Mouse (Mus musculus) brain, embryonic 14.5 days (tissue): ENCODE results near the gene Tspan32. TPM values are rescaled to one million over a fixed set of nuclear protein-coding genes. Genes with fewer than 3 reads are reported as not detected.

Experiments used
- DNase-seq: peaks from one replicate; pipeline ENCODE4 v3.0.0-alpha.2; 2011; ENCODE audit warnings: low read depth
- CTCF ChIP-seq: fragments of 200-500 bp; IDR thresholded peaks from 2 replicates; pipeline ENCODE4 v1.5.1; 2012; ENCODE audit warnings: inconsistent platforms, mild to moderate bottlenecking, moderate library complexity, borderline replicate concordance; ENCODE audit not compliant: insufficient read depth, insufficient read length; ENCODE audit errors: extremely low read depth
- POLR2A ChIP-seq: fragments of 200-500 bp; IDR thresholded peaks from 2 replicates; pipeline ENCODE4 v1.6.1; 2012; ENCODE audit warnings: mild to moderate bottlenecking, inconsistent platforms, borderline replicate concordance; ENCODE audit not compliant: poor library complexity, insufficient read depth, insufficient read length, severe bottlenecking; ENCODE audit errors: extremely low read depth
- polyA plus RNA-seq: library from polyadenylated mRNA; depleted of rRNA; stranded (reverse); fragments of >200 nt; gene quantifications from 2 replicates; pipeline ENCODE4 v1.2.3, GENCODE M21; 2012; rRNA removed

Gene Tspan32
- 0.16 and 0.42 TPM in 2 replicates for polyA plus RNA-seq

DNA sequence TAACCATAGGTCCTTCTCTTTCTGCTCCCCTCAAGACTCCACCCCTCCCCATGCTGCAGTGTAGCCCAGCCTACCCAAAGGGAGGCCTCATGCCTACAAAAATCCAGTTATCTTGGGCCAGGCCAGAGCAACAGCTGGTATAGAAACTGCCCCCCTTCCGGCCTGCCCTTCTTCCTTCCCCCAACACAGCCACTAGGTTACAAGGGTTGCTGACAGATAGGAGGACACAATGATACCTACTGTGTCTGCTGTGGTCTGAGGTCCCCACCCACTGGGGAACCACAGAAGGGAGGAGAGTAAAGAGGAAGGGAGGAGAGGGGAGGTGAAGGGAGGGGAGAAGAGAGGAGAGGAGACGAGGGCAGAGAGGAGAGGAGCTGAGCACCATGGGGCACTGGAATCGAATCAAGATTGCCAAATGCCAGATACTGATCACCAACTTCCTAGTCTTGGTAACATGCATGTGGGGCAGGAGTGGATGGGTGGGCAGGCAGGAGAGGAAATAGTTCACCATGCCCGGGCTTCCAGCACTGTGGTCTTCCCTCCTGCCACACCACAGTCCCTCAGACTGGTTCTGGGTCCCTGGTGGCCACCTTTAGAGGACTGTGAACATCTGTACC is at the start of gene Tspan32:
Gene Tspan32, plus strand, starts transcription at position 320 of the 617 bp plus-strand sequence.
- TF ChIP-seq POLR2A, result no peak
- no peak for TF ChIP-seq CTCF
- DNase-seq, result no peak

- TF ChIP-seq CTCF, result no peak
- no peak for TF ChIP-seq POLR2A
Observed at GRCm38 (mm10) chr7:142956018-142956417, 48.8 kb upstream of the Tspan32 start.

GRCm38 (mm10) chr7:142958817-142959216 is 46.0 kb upstream of the Tspan32 start:
- TF ChIP-seq POLR2A, result no peak
- no peak for TF ChIP-seq CTCF
- no peak for DNase-seq

More at GRCm38 (mm10) chr7:142956018-142956417, 48.8 kb upstream of the Tspan32 start:
- no peak for DNase-seq

- TF ChIP-seq POLR2A (no peak), CTCF (no peak)
- DNase-seq, result peak; percentile 4
Observed at GRCm38 (mm10) chr7:142959752-142960151, 45.1 kb upstream of the Tspan32 start.

- DNase-seq, result peak; percentile 17
- TF ChIP-seq CTCF (no peak), POLR2A (no peak)
Observed at GRCm38 (mm10) chr7:142967414-142967883, 37.4 kb upstream of the Tspan32 start.

- peak; percentile 93 for DNase-seq
- no peak for TF ChIP-seq POLR2A
- TF ChIP-seq CTCF, result peak; percentile 28; the same call in 1 of the 2 replicates
Observed at GRCm38 (mm10) chr7:142967884-142968808, 36.7 kb upstream of the Tspan32 start.

DNA sequence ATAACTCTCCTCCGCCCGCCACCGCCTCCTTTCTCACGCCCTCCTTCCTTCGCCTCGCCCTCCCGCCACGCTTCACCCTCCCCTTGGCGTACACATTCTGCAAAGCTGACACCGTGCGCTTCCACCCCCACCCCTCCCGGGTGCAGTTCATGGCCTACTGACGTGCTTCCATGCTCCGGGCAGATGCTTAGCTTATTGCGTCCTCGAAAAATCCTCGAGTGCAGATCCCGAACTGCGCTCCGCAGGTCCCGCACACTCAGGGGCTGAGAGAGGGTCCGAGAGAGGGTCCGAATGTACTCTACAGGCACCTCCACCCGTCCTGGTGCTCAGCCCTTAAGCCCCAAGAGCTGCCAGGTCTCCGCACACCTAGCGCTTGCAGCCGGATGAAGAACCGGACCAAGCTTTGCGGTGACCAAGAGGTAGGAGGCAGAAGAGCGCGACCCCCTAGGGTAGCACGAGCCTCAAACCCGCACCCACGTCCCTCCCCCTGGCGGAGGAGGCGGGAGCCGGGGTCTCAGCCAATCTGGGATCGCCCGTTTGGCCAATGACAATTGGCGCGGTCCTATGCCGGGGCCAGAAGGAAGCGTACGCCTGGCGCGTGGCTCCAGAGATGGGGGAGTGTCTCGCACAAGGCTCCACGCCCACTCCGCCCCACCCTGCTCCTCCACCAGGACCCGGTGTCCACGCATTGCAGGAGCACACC is 35.9 kb upstream of the Tspan32 start, which contains the start of gene Ascl2:
Gene Ascl2, minus strand, starts transcription at position 456 of the 703 bp plus-strand sequence.
- peak; percentile 51 for DNase-seq
- TF ChIP-seq CTCF (no peak), POLR2A (no peak)

DNA sequence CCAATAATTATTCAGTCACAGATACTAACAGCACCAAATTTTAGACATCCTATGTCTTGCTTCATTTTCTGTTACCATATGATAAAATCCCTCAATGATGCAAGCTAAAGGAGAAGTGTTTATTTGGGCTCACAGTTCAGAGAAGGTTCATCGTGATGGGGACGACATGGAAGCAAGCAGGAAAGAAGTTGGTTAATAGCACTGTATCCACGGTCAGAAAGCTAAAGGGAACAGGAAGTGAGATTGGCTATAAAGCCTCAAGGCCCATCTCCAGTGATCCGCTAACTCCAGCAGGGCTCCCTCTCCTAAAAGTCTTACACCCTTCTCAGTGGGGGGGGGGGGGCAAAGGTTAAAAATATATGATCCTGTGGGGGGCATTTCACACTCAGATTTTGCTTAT is 22.9 kb upstream of the Tspan32 start:
- DNase-seq, result no peak
- no peak for TF ChIP-seq POLR2A
- TF ChIP-seq CTCF, result no peak

DNA sequence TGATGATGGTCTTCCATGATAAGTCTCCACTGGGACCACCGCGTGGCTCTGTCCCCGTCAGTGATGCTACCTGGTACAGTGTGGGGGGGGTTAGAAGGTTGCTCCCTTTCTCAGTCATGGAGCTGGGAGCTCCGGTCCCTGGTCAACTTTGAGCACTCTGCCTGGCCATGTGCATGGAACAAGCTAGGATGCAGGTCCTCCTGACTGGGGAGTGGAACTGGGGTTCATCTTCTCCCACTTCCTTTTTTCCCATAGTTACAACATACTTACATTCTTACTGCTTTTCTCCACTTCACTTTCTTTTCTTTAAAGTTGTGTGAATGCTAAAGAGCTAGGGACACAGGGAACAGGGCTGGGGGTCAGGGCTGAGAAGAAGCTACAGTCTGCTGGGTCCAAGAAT is 19.7 kb upstream of the Tspan32 start:
- TF ChIP-seq CTCF, result no peak
- TF ChIP-seq POLR2A, result no peak
- no peak for DNase-seq

GRCm38 (mm10) chr7:142987718-142988117 is 17.1 kb upstream of the Tspan32 start:
- DNase-seq, result no peak
- TF ChIP-seq CTCF, result no peak
- no peak for TF ChIP-seq POLR2A

- DNase-seq, result no peak
- no peak for TF ChIP-seq CTCF
- TF ChIP-seq POLR2A, result no peak
Observed at GRCm38 (mm10) chr7:142995004-142995403, 9.8 kb upstream of the Tspan32 start.
